Mouse (Mus musculus) cortical plate, adult 2 months (tissue): ENCODE data around the gene Ak2.

ENCODE experiments used
- CTCF ChIP-seq: fragments of 200-500 bp; IDR thresholded peaks from 2 replicates; pipeline ENCODE4 v1.5.1; 2011; ENCODE audit warnings: mild to moderate bottlenecking, control low read depth, low read length; ENCODE audit not compliant: insufficient read depth; ENCODE audit errors: extremely low read depth
- POLR2A ChIP-seq: fragments of 200-500 bp; IDR thresholded peaks from 2 replicates; pipeline ENCODE4 v1.6.1; 2011; ENCODE audit warnings: mild to moderate bottlenecking, low read length, control low read depth; ENCODE audit not compliant: insufficient read depth; ENCODE audit errors: extremely low read depth

DNA sequence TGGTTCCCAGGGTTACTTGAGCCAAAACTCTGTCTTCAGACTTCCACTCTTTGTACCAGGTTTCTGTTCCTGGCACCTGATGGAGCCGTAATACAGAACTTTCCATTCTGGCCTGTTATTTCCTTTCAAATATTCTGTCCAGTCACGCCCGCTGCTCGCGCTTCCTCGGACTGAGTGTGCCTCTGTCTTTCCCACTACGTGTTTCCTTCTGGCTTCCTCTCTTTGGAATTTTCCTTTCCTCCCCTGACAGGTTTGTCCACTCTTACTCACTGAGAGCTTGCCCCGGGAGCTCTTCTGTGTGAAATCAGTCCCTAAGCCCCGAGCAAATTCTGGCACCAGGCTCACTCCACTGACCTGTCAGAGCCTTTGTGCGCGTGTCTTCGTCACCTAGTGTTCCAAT, 63.0 kb downstream of the Ak2 start:
- no peak for TF ChIP-seq CTCF
- no peak for TF ChIP-seq POLR2A
